Mouse (Mus musculus) CH12.LX (cell line): ENCODE measurements around the gene Dkkl1. TPM values are rescaled to one million over a fixed set of nuclear protein-coding genes. Genes with fewer than 3 reads are reported as not detected.

ENCODE experiments used
- DNase-seq: peaks from one replicate; pipeline ENCODE4 v3.0.0-alpha.2; 2013; ENCODE audit errors: extremely low read depth
- H3K27ac ChIP-seq: 2 replicates; pipeline ENCODE4 v1.5.1; 2012; ENCODE audit warnings: low read depth, mild to moderate bottlenecking, control low read depth, moderate library complexity; ENCODE audit not compliant: insufficient read depth
- H3K27me3 ChIP-seq: replicated peaks from 2 replicates; pipeline ENCODE3; 2012; ENCODE audit warnings: inconsistent platforms
- H3K36me3 ChIP-seq, 2 experiments: replicated peaks in 1 of 2; 2 replicates each; pipeline versions ENCODE3 to v1.6.1; 2012; ENCODE audit warnings: inconsistent platforms in 1 of 2, low read length in 1 of 2, mild to moderate bottlenecking in 1 of 2, mixed read lengths in 1 of 2, moderate library complexity in 1 of 2; ENCODE audit not compliant: control insufficient read depth in 1 of 2, insufficient read depth in 1 of 2
- H3K4me1 ChIP-seq, 2 experiments: 2 replicates each; pipeline ENCODE4 v1.6.1; 2012; ENCODE audit warnings: inconsistent platforms in 1 of 2, moderate library complexity in 1 of 2; ENCODE audit not compliant: insufficient read depth in 2 of 2, control insufficient read depth in 1 of 2
- H3K4me2 ChIP-seq: 2 replicates; pipeline ENCODE4 v1.6.1; 2012; ENCODE audit warnings: low read depth, mild to moderate bottlenecking, control low read depth; ENCODE audit not compliant: poor library complexity, insufficient read depth, severe bottlenecking
- H3K4me3 ChIP-seq, 3 experiments: fragments of 150-350 bp in 1 of 3; sonication (generic) in 1 of 3; replicated peaks in 1 of 3; 2 replicates each; pipeline versions ENCODE3 to v1.5.1; 2011 to 2012; ENCODE audit warnings: low read depth in 2 of 3, low read length in 2 of 3, mild to moderate bottlenecking in 2 of 3, moderate library complexity in 2 of 3, control low read depth in 1 of 3, improper control_type of control experiment in 1 of 3, inconsistent platforms in 1 of 3, mixed read lengths in 1 of 3; ENCODE audit not compliant: poor library complexity in 1 of 3
- H3K79me2 ChIP-seq: replicated peaks from 2 replicates; pipeline ENCODE4 v1.6.1; 2012; ENCODE audit warnings: mild to moderate bottlenecking, moderate library complexity; ENCODE audit not compliant: control insufficient read depth, poor library complexity, insufficient read depth, severe bottlenecking; ENCODE audit errors: extremely low read depth
- H3K9ac ChIP-seq: 2 replicates; pipeline ENCODE4 v1.6.1; 2012; ENCODE audit warnings: low read depth, mild to moderate bottlenecking, control low read depth, moderate library complexity; ENCODE audit not compliant: insufficient read depth
- H3K9me3 ChIP-seq: replicated peaks from 2 replicates; pipeline ENCODE3; 2012; ENCODE audit warnings: low read length, inconsistent platforms, mixed read lengths
- BHLHE40 ChIP-seq: IDR thresholded peaks from 2 replicates; pipeline ENCODE4 v1.6.1; 2011; ENCODE audit warnings: mild to moderate bottlenecking, low read depth, low read length, improper control_type of control experiment
- CHD2 ChIP-seq: IDR thresholded peaks from 2 replicates; pipeline ENCODE4 v1.6.1; 2011; ENCODE audit warnings: low read length, improper control_type of control experiment
- E2F4 ChIP-seq: IDR thresholded peaks from 2 replicates; pipeline ENCODE4 v1.6.1; 2011; ENCODE audit warnings: low read depth, low read length, improper control_type of control experiment; ENCODE audit not compliant: insufficient replicate concordance
- GABPA ChIP-seq: IDR thresholded peaks from 2 replicates; pipeline ENCODE4 v1.6.1; 2012; ENCODE audit warnings: low read depth, low read length, improper control_type of control experiment, inconsistent platforms; ENCODE audit not compliant: insufficient replicate concordance
- JUND ChIP-seq: conservative IDR thresholded peaks from 2 replicates; pipeline ENCODE4 v1.6.1; 2011; ENCODE audit warnings: low read depth, low read length, improper control_type of control experiment
- MAZ ChIP-seq: IDR thresholded peaks from 2 replicates; pipeline ENCODE4 v1.6.1; 2012; ENCODE audit warnings: low read depth, mild to moderate bottlenecking, inconsistent platforms, low read length, improper control_type of control experiment, moderate library complexity
- MEF2A ChIP-seq: IDR thresholded peaks from 2 replicates; pipeline ENCODE4 v1.6.1; 2014; ENCODE audit warnings: low read depth, mild to moderate bottlenecking, inconsistent platforms, low read length, improper control_type of control experiment, borderline replicate concordance
- POLR2AphosphoS2 ChIP-seq: IDR thresholded peaks from 2 replicates; pipeline ENCODE4 v1.6.1; 2011; ENCODE audit warnings: low read depth, low read length, improper control_type of control experiment
- UBTF ChIP-seq: IDR thresholded peaks from 2 replicates; pipeline ENCODE4 v1.6.1; 2012; ENCODE audit warnings: low read depth, mild to moderate bottlenecking, inconsistent platforms, low read length, improper control_type of control experiment, moderate library complexity
- USF1 ChIP-seq: IDR thresholded peaks from 2 replicates; pipeline ENCODE4 v1.6.1; 2014; ENCODE audit warnings: low read depth, mild to moderate bottlenecking, inconsistent platforms, low read length, improper control_type of control experiment
- ZMIZ1 ChIP-seq: IDR thresholded peaks from 2 replicates; pipeline ENCODE4 v1.6.1; 2012; ENCODE audit warnings: low read depth, mild to moderate bottlenecking, inconsistent platforms, low read length, improper control_type of control experiment
- dilution Hi-C: fragments of 300-500 bp; cut with MboI; formaldehyde crosslinking; loops from 2 replicates; pipeline ENCODE4 v1.14.3; 2020; ENCODE audit warnings: low sequenced_read_pairs; ENCODE audit not compliant: extremely low pct_unique_long_range_greater_than_20kb, extremely low pct_ligation_motif_present
- in situ Hi-C: fragments of 300-500 bp; cut with MboI; formaldehyde crosslinking; loops from 3 replicates; pipeline ENCODE4 v1.14.3; 2019; ENCODE audit warnings: low sequenced_read_pairs, low pct_ligation_motif_present, low pct_unique_long_range_greater_than_20kb, mixed read lengths
- polyA plus RNA-seq: library from polyadenylated mRNA; unstranded; fragments of >175 nt; gene quantifications from 2 replicates; pipeline ENCODE4 v1.2.1, GENCODE M21; 2012; ENCODE audit warnings: low read depth; ENCODE audit not compliant: insufficient read length
- total RNA-seq, 2 experiments: library from RNA; depleted of rRNA; stranded (reverse); fragments of 300-350 nt in 1 of 2; fragments of >200 nt in 1 of 2; gene quantifications; 2 replicates each; pipeline ENCODE4 v1.2.3; 2012 to 2014

The Dkkl1 gene
- total and polyA plus RNA-seq, 3 experiments: 0.24 to 1.6 (median 0.44) TPM

GRCm38 (mm10) chr7:45216442-45217183, 4.7 kb upstream of the Dkkl1 start:
- no peaks in the 10 kb centered on the region for H3K9me3 ChIP-seq
- no peak overlapping the region for H3K27ac ChIP-seq
- in situ Hi-C loops: no loop called here
- no peak overlapping the region for H3K9ac ChIP-seq
- dilution Hi-C loops: no loop called here
- H3K4me1 ChIP-seq: peaks cover 17 to 53% of the 10 kb centered on the region in 2 experiments
- H3K4me2 ChIP-seq: no peak overlapping the region
- TF ChIP-seq GABPA (no peak), CHD2 (peak; percentile 43; the same call in 1 of the 2 replicates)
- H3K79me2 ChIP-seq: no peaks in the 10 kb centered on the region
- H3K27me3 ChIP-seq: peaks cover 3% of the 10 kb centered on the region
- no peaks in the 10 kb centered on the region for H3K36me3 ChIP-seq
- DNase-seq: no peak
- no peak overlapping the region for H3K4me3 ChIP-seq

GRCm38 (mm10) chr7:45215673-45216441, 3.9 kb upstream of the Dkkl1 start, which contains the start of gene Tead2:
Gene Tead2, plus strand, starts transcription at chr7:45215753.
- dilution Hi-C loops: no loop called here
- Histone ChIP-seq H3K9ac (no peak within 1 kb of the TSS), H3K27ac (no peak within 1 kb of the TSS), H3K27me3 (peaks cover 11% of the 10 kb centered on the region), H3K9me3 (no peaks in the 10 kb centered on the region), H3K4me3 (no peak within 1 kb of the TSS), H3K4me2 (no peak within 1 kb of the TSS), H3K79me2 (no peaks in the 10 kb centered on the region), H3K36me3 (no peaks in the 10 kb centered on the region)
- in situ Hi-C loops: no loop called here
- DNase-seq: no peak
- no peak for TF ChIP-seq POLR2AphosphoS2
- TF ChIP-seq MAZ: no peak
- TF ChIP-seq ZMIZ1: no peak
- TF ChIP-seq BHLHE40: no peak
- no peak for TF ChIP-seq JUND
- no peak for TF ChIP-seq USF1
- TF ChIP-seq MEF2A: no peak
- no peak for TF ChIP-seq E2F4
- no peak for TF ChIP-seq UBTF
- TF ChIP-seq, all 38 proteins: peak for 0
- H3K4me1 ChIP-seq: peaks cover 16 to 53% of the 10 kb centered on the region in 2 experiments
